Mouse (Mus musculus) midbrain, embryonic 14.5 days (tissue): ENCODE data around the gene Cxcl13. TPM values are rescaled to one million over a fixed set of nuclear protein-coding genes. Genes with fewer than 3 reads are reported as not detected.

Source experiments
- ATAC-seq: fragments of 200-750 bp; cut with Nextera tagmentation; 2 replicates; pipeline ENCODE4 v1.8.0; 2017; ENCODE audit warnings: moderate number of reproducible peaks, moderate library complexity; ENCODE audit not compliant: low FRiP score, low TSS enrichment
- DNase-seq: peaks from one replicate; pipeline ENCODE4 v3.0.0-alpha.2; 2015
- H3K27ac ChIP-seq: fragments of 300-500 bp; sonication (generic); replicated peaks from 2 replicates; pipeline ENCODE4 v1.5.1; 2014; ENCODE audit warnings: mild to moderate bottlenecking, low read depth, low read length, moderate library complexity
- H3K27me3 ChIP-seq: fragments of 300-500 bp; sonication (generic); 2 replicates; pipeline ENCODE4 v1.6.1; 2014; ENCODE audit warnings: low read length, control low read depth, mixed read lengths; ENCODE audit not compliant: control insufficient read depth, insufficient read depth
- H3K36me3 ChIP-seq: fragments of 300-500 bp; sonication (generic); 2 replicates; pipeline ENCODE4 v1.6.1; 2014; ENCODE audit warnings: low read length, control low read depth; ENCODE audit not compliant: control insufficient read depth, insufficient read depth
- H3K4me1 ChIP-seq: fragments of 300-500 bp; sonication (generic); 2 replicates; pipeline ENCODE4 v1.6.1; 2014; ENCODE audit warnings: mild to moderate bottlenecking, antibody characterized with exemption, low read length, control low read depth; ENCODE audit not compliant: control insufficient read depth, insufficient read depth
- H3K4me2 ChIP-seq: fragments of 300-500 bp; sonication (generic); 2 replicates; pipeline ENCODE4 v1.6.1; 2014; ENCODE audit warnings: mild to moderate bottlenecking, low read length, moderate library complexity
- H3K4me3 ChIP-seq: fragments of 300-500 bp; sonication (generic); replicated peaks from 2 replicates; pipeline ENCODE4 v1.5.1; 2014; ENCODE audit warnings: low read depth, low read length
- H3K9ac ChIP-seq: fragments of 300-500 bp; sonication (generic); replicated peaks from 2 replicates; pipeline ENCODE4 v1.6.1; 2014; ENCODE audit warnings: mild to moderate bottlenecking, low read length, moderate library complexity
- H3K9me3 ChIP-seq: fragments of 300-500 bp; sonication (generic); 2 replicates; pipeline ENCODE4 v1.6.1; 2016; ENCODE audit warnings: low read length, control low read depth, mixed read lengths; ENCODE audit not compliant: control insufficient read depth
- WGBS: fragments of 180-500 bp; shearing (Covaris S2); extraction: QIAGEN DNeasy Blood & Tissue Kit; methylation state at CpG from one replicate; pipeline ENCODE4 v1.1.7; 2014; 5-methylcytosine and 5-hydroxymethylcytosine counted together
- polyA plus RNA-seq: library from polyadenylated mRNA; unstranded; fragments of >200 nt; fragmentation: Nextera tagmentation; extraction: Ambion mirVana; gene quantifications from 2 replicates; pipeline ENCODE4 v1.2.1, GENCODE M21; 2014

The Cxcl13 gene
- polyA plus RNA-seq, result 0.32 TPM in 1 of 2 replicates, not detected in the other

DNA sequence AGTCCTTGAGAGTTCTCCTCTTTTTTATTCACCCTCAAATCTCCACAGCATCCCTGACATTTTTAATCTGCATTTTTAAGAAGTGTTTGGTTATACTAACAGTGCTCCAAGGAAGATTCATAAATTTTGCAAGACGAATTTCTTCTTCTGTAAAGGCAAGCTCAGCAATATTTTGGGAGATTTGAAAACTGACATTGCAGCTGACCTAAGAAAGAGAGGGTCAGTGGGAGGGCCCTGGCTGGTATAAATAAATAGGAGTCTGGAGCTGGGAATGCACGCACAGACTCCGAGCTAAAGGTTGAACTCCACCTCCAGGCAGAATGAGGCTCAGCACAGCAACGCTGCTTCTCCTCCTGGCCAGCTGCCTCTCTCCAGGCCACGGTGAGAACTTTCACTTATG lies at the start of gene Cxcl13:
Gene Cxcl13 (plus strand): TSS at position 301 of the 400 bp plus-strand sequence.
- ATAC-seq, result no peak
- H3K36me3 ChIP-seq, result no peaks in the 10 kb centered on the region
- H3K27me3 ChIP-seq, result no peaks in the 10 kb centered on the region
- no peak within 1 kb of the TSS for H3K4me3 ChIP-seq
- no peak within 1 kb of the TSS for H3K9ac ChIP-seq
- no peak for DNase-seq
- H3K4me1 ChIP-seq, result no peaks in the 10 kb centered on the region
- no peak within 1 kb of the TSS for H3K27ac ChIP-seq
- H3K9me3 ChIP-seq, result no peaks in the 10 kb centered on the region
- no peak within 1 kb of the TSS for H3K4me2 ChIP-seq
- 67% methylated on average over 5 of the region's 5 CpGs for WGBS

DNA sequence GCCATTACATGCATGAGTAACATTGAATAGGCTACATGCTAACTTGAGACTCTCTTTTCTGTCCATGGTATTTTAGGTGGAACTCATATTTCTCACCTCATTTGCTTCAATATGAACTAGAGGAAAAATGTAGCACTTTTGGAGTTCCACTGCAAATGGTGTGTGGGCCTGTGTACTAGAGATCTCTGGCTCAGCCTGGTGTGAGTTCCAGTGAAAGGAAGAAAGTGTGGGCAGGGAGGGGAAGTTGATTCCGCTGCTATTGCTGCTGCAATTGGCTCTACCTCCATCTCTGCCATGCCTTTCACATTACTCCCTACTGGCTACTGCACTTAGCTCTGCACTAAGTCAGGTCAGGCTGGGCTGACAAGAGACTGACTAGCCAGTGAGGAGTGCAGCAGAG lies 45.7 kb upstream of the Cxcl13 start:
- H3K4me3 ChIP-seq, result no peak overlapping the region
- DNase-seq, result no peak
- WGBS, result 72% methylated on average over 1 of the region's 1 CpGs
- ATAC-seq, result no peak
- H3K4me2 ChIP-seq, result no peak overlapping the region
- H3K4me1 ChIP-seq, result no peaks in the 10 kb centered on the region
- H3K27ac ChIP-seq, result no peak overlapping the region
- no peak overlapping the region for H3K9ac ChIP-seq
- no peaks in the 10 kb centered on the region; the same call in 1 of the 2 replicates for H3K9me3 ChIP-seq
- H3K27me3 ChIP-seq, result no peaks in the 10 kb centered on the region
- no peaks in the 10 kb centered on the region for H3K36me3 ChIP-seq

DNA sequence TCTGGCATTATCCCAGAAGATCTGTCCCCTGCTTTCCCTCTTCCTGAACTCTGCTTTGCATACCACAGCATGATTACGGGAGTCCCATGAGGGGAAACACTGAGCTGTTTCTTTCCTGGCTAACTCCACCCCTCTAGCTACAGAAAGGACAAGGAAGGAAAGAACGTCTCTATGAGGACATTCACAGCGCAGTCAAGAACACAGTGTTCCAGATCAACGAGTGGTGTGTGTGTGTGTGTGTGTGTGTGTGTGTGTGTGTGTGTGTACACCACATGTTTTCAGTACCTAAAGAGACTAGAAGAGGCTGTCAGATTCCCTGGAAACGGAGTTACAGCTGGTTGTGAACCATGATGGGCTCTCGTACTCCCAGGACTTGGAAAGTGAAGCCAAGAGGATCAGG lies 38.3 kb upstream of the Cxcl13 start:
- ATAC-seq (no peak), DNase-seq (no peak)
- Histone ChIP-seq H3K4me3 (no peak overlapping the region), H3K4me1 (no peaks in the 10 kb centered on the region), H3K4me2 (no peak overlapping the region), H3K27me3 (no peaks in the 10 kb centered on the region), H3K27ac (no peak overlapping the region), H3K9ac (no peak overlapping the region), H3K36me3 (no peaks in the 10 kb centered on the region), H3K9me3 (no peaks in the 10 kb centered on the region)
- WGBS, result 85% methylated on average over 6 of the region's 6 CpGs

DNA sequence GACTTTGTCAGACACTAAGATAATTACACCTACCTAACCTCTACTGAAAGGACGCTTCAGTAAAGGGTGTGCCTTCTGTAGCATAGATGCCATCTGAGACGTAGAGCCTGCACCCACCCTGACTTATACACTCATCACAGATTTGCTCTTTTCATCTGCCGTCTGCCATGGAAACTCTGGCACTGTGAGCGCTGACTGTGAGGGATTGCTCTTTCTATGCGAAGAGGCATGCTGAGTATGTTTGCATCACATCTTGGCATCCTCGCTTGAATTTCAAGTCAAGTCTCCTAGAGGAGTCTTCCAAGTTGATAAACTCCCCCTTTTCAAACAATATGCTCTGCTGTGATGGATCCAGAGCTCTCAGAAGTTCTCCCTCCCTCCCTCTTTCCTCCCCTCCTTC lies 32.7 kb upstream of the Cxcl13 start:
- no peaks in the 10 kb centered on the region for H3K4me1 ChIP-seq
- no peak overlapping the region for H3K27ac ChIP-seq
- ATAC-seq (no peak), DNase-seq (no peak)
- H3K4me2 ChIP-seq, result no peak overlapping the region
- no peaks in the 10 kb centered on the region for H3K9me3 ChIP-seq
- no peaks in the 10 kb centered on the region for H3K36me3 ChIP-seq
- no peaks in the 10 kb centered on the region for H3K27me3 ChIP-seq
- 79% methylated on average over 6 of the region's 6 CpGs for WGBS
- no peak overlapping the region for H3K9ac ChIP-seq
- no peak overlapping the region for H3K4me3 ChIP-seq

DNA sequence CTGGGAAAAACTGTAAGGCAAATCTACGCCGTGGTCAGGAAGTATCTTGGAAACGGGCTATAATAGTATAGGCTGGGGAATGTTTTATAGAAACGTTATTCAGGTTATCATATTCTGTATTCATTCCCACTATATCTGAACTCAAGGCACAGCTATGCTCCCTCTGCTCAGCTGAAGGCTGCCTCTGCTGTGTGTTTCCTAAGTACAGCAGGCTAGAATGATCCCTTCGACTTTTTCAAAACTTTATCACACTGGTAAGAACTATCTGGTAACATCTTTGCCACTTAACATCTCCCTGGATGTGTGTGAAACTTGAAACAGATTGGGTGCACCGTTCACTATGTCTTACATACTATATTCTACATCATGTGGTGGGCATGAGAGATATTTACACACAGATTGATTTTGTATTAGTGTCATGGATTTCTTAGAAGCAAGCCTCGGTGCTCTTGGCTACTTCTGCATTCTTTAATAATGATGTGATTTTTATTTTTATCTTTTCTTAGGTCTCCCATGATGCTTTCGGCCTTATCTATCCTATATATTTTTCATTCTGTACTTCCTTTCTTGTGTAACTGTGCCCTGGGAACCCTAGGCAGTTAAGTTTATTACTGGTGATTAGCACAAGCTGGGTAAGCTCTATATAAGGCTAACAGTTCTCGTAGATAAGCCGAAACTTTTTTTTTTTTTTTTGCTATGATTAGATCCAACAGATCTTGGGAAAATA lies 31.4 kb upstream of the Cxcl13 start:
- no peaks in the 10 kb centered on the region for H3K36me3 ChIP-seq
- no peaks in the 10 kb centered on the region for H3K4me1 ChIP-seq
- H3K27ac ChIP-seq, result no peak overlapping the region
- no peak overlapping the region for H3K4me3 ChIP-seq
- H3K4me2 ChIP-seq, result no peak overlapping the region
- WGBS, result 92% methylated on average over 10 of the region's 10 CpGs
- DNase-seq, result no peak
- H3K27me3 ChIP-seq, result no peaks in the 10 kb centered on the region
- no peak for ATAC-seq
- no peak overlapping the region for H3K9ac ChIP-seq
- no peaks in the 10 kb centered on the region for H3K9me3 ChIP-seq

DNA sequence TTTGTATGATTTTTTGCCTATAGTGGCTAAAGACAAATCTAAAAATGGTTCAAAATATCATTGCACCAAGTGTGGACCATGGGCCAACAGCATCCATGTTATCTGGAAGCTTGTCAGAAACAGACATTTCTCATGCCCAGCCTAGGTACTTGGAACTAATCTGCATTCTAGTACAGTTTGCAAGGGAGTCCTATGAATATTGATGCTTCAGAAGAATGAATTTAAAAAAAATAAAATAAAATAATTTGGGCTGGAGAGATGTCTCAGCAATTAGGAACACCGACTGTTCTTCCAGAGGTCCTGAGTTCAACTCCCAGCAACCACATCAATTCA lies 30.9 kb upstream of the Cxcl13 start:
- DNase-seq, result no peak
- Histone ChIP-seq H3K27ac (no peak overlapping the region), H3K4me2 (no peak overlapping the region), H3K4me3 (no peak overlapping the region), H3K4me1 (no peaks in the 10 kb centered on the region), H3K36me3 (no peaks in the 10 kb centered on the region), H3K9me3 (no peaks in the 10 kb centered on the region), H3K9ac (no peak overlapping the region), H3K27me3 (no peaks in the 10 kb centered on the region)
- ATAC-seq, result no peak
- 91% methylated on average over 1 of the region's 1 CpGs for WGBS

DNA sequence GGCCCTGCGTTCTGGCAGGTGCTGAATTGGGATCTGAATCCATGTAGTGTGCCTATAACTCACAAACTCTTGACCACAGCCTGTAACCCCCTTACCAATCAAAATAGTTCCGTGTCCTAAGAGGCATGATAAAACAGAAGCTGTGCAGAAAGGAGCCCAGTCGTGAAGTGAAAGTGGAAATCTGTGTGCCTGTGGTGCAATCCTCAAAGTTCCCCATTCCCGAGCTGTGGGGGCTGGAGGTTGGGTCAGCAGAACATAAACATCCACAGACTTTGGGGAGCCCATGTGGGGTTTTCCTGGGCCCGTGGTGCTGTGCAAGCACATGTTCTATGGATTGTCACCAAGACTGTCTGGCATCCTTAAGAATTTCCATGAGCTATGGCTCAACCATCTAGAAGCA lies 21.7 kb upstream of the Cxcl13 start:
- H3K9me3 ChIP-seq, result no peaks in the 10 kb centered on the region
- H3K4me2 ChIP-seq, result no peak overlapping the region
- H3K36me3 ChIP-seq, result no peaks in the 10 kb centered on the region
- WGBS, result 74% methylated on average over 5 of the region's 5 CpGs
- no peak overlapping the region for H3K27ac ChIP-seq
- DNase-seq (no peak), ATAC-seq (no peak)
- H3K4me1 ChIP-seq, result no peaks in the 10 kb centered on the region
- no peaks in the 10 kb centered on the region for H3K27me3 ChIP-seq
- no peak overlapping the region for H3K4me3 ChIP-seq
- H3K9ac ChIP-seq, result no peak overlapping the region

DNA sequence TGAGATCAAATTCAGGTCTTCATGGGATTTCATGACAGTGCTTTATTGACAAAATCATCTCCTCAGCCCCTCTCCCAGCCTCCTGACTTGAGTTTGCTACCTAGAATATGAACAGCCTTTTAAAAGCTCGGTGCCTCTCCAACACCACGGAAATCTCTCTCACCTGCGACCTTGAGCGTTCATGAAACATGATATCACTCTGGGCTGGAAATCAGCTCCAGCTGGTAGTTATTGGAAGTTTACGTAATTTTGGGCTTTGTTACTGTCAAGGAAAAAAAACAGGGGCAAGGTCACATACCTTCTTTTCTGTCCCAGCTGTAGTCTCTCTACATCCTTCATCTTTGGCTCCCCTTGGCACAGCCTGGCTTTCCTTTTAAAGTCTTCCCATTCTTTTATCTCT lies 20.7 kb upstream of the Cxcl13 start:
- Histone ChIP-seq H3K4me3 (no peak overlapping the region), H3K27ac (no peak overlapping the region), H3K4me1 (no peaks in the 10 kb centered on the region), H3K4me2 (no peak overlapping the region), H3K9ac (no peak overlapping the region), H3K27me3 (no peaks in the 10 kb centered on the region), H3K36me3 (no peaks in the 10 kb centered on the region), H3K9me3 (no peaks in the 10 kb centered on the region)
- no peak for DNase-seq
- ATAC-seq, result no peak
- WGBS, result 89% methylated on average over 5 of the region's 5 CpGs

DNA sequence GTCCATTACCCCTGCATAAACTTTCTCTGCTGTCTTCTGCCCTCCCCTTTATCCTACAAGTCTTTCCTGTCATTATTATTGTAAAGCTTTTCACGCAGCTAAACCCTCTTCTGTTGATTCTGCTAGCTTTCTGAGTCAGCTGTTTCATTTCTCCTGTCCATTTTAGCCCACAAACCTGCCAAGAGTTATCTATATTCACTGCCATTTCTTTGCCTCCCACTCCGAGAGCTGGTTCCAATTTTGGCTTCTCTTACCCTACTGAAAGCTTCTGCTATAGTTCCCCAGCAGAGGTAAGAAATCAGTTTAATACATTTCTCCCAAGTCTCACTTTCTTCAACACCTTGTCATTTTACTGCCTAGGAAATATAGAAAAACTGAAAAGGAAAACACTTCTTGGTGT lies 19.6 kb upstream of the Cxcl13 start:
- 63% methylated on average over 2 of the region's 2 CpGs for WGBS
- H3K4me2 ChIP-seq, result no peak overlapping the region
- no peak for DNase-seq

More for the DNA sequence above, 19.6 kb upstream of the Cxcl13 start:
- Histone ChIP-seq H3K9me3 (no peaks in the 10 kb centered on the region), H3K4me3 (no peak overlapping the region), H3K4me1 (no peaks in the 10 kb centered on the region), H3K36me3 (no peaks in the 10 kb centered on the region), H3K9ac (no peak overlapping the region), H3K27me3 (no peaks in the 10 kb centered on the region), H3K27ac (no peak overlapping the region)
- ATAC-seq, result no peak
